Mouse (Mus musculus) gonadal fat pad, adult 2 months (tissue): ENCODE data around the gene Cfap54. TPM values are rescaled to one million over a fixed set of nuclear protein-coding genes. Genes with fewer than 3 reads are reported as not detected.

Experiments used
- DNase-seq: peaks from one replicate; pipeline ENCODE4 v3.0.0-alpha.2; 2012; ENCODE audit warnings: low read depth
- polyA plus RNA-seq: library from polyadenylated mRNA; depleted of rRNA; stranded (reverse); fragments of >200 nt; gene quantifications from 2 replicates; pipeline ENCODE4 v1.2.3, GENCODE M21; 2012

Cfap54 gene
- polyA plus RNA-seq, 1 experiment = 2.9 TPM

- no peak for DNase-seq
Observed at GRCm38 (mm10) chr10:93097439-93097838, 16.0 kb upstream of the Cfap54 start.

GRCm38 (mm10) chr10:93095827-93096226, 14.4 kb upstream of the Cfap54 start:
- DNase-seq = no peak

- no peak for DNase-seq
Observed at GRCm38 (mm10) chr10:93094957-93095580, 13.7 kb upstream of the Cfap54 start.

GRCm38 (mm10) chr10:93091928-93092327, 10.5 kb upstream of the Cfap54 start:
- no peak for DNase-seq

- no peak for DNase-seq
Observed at GRCm38 (mm10) chr10:93090241-93090640, 8.8 kb upstream of the Cfap54 start.

- DNase-seq = no peak
Observed at GRCm38 (mm10) chr10:93088396-93089048, 7.1 kb upstream of the Cfap54 start.

GRCm38 (mm10) chr10:93087504-93087903, 6.1 kb upstream of the Cfap54 start:
- no peak for DNase-seq

- no peak for DNase-seq
Observed at GRCm38 (mm10) chr10:93083963-93084340, 2.5 kb upstream of the Cfap54 start.

- DNase-seq = no peak
Observed at GRCm38 (mm10) chr10:93083198-93083962, 2.0 kb upstream of the Cfap54 start.

- DNase-seq = no peak
Observed at GRCm38 (mm10) chr10:93079486-93079885, 1.9 kb downstream of the Cfap54 start.

- DNase-seq = no peak
Observed at GRCm38 (mm10) chr10:93077935-93078479, 3.4 kb downstream of the Cfap54 start.

- no peak for DNase-seq
Observed at GRCm38 (mm10) chr10:93076376-93076775, 5.0 kb downstream of the Cfap54 start.

GRCm38 (mm10) chr10:93075856-93076255, 5.6 kb downstream of the Cfap54 start:
- no peak for DNase-seq

GRCm38 (mm10) chr10:93072769-93073168, 8.6 kb downstream of the Cfap54 start:
- DNase-seq = no peak

- DNase-seq = no peak
Observed at GRCm38 (mm10) chr10:93071753-93072152, 9.7 kb downstream of the Cfap54 start.

- no peak for DNase-seq
Observed at GRCm38 (mm10) chr10:93070121-93070898, 11.1 kb downstream of the Cfap54 start.

- DNase-seq = no peak
Observed at GRCm38 (mm10) chr10:93069721-93070120, 11.7 kb downstream of the Cfap54 start.

- no peak for DNase-seq
Observed at GRCm38 (mm10) chr10:93069041-93069679, 12.3 kb downstream of the Cfap54 start.

GRCm38 (mm10) chr10:93064973-93065372, 16.4 kb downstream of the Cfap54 start:
- DNase-seq = no peak

- DNase-seq = no peak
Observed at GRCm38 (mm10) chr10:93063576-93063975, 17.8 kb downstream of the Cfap54 start.

- no peak for DNase-seq
Observed at GRCm38 (mm10) chr10:93062395-93062794, 19.0 kb downstream of the Cfap54 start.
